Mouse (Mus musculus) cortical plate, adult 2 months (tissue): ENCODE data around the gene Tcea2. TPM values are rescaled to one million over a fixed set of nuclear protein-coding genes. Genes with fewer than 3 reads are reported as not detected.
A peak's percentile ranks its signal among the peaks of the same experiment; 100 is the strongest.

ENCODE experiments used
- H3K27ac ChIP-seq: fragments of 200-500 bp; 2 replicates; pipeline ENCODE4 v1.5.1; 2012; ENCODE audit warnings: low read length, control low read depth, inconsistent platforms; ENCODE audit not compliant: insufficient read depth
- H3K4me1 ChIP-seq: fragments of 200-500 bp; 2 replicates; pipeline ENCODE4 v1.6.1; 2011; ENCODE audit warnings: low read length; ENCODE audit not compliant: control insufficient read depth, insufficient read depth
- H3K4me3 ChIP-seq: fragments of 200-500 bp; 2 replicates; pipeline ENCODE4 v1.5.1; 2011; ENCODE audit warnings: mild to moderate bottlenecking, low read length, control low read depth; ENCODE audit not compliant: insufficient read depth
- CTCF ChIP-seq: fragments of 200-500 bp; IDR thresholded peaks from 2 replicates; pipeline ENCODE4 v1.5.1; 2011; ENCODE audit warnings: mild to moderate bottlenecking, control low read depth, low read length; ENCODE audit not compliant: insufficient read depth; ENCODE audit errors: extremely low read depth
- POLR2A ChIP-seq: fragments of 200-500 bp; IDR thresholded peaks from 2 replicates; pipeline ENCODE4 v1.6.1; 2011; ENCODE audit warnings: mild to moderate bottlenecking, low read length, control low read depth; ENCODE audit not compliant: insufficient read depth; ENCODE audit errors: extremely low read depth
- polyA plus RNA-seq: library from polyadenylated mRNA; depleted of rRNA; stranded (reverse); fragments of >200 nt; gene quantifications from 2 replicates; pipeline ENCODE4 v1.2.3, GENCODE M21; 2012

Gene Tcea2
- polyA plus RNA-seq, 1 experiment, result 195 TPM

GRCm38 (mm10) chr2:181683381-181683780, 3.3 kb downstream of the Tcea2 start:
- Histone ChIP-seq H3K4me3 (no peak overlapping the region), H3K4me1 (peaks cover 5% of the 10 kb centered on the region; the same call in 1 of the 2 replicates), H3K27ac (no peak overlapping the region)
- TF ChIP-seq CTCF (no peak), POLR2A (no peak)

GRCm38 (mm10) chr2:181684713-181685112, 4.6 kb downstream of the Tcea2 start:
- no peak overlapping the region for H3K27ac ChIP-seq
- no peak overlapping the region for H3K4me3 ChIP-seq
- TF ChIP-seq CTCF, result no peak
- no peak for TF ChIP-seq POLR2A
- peaks cover 7% of the 10 kb centered on the region; the same call in 1 of the 2 replicates for H3K4me1 ChIP-seq

DNA sequence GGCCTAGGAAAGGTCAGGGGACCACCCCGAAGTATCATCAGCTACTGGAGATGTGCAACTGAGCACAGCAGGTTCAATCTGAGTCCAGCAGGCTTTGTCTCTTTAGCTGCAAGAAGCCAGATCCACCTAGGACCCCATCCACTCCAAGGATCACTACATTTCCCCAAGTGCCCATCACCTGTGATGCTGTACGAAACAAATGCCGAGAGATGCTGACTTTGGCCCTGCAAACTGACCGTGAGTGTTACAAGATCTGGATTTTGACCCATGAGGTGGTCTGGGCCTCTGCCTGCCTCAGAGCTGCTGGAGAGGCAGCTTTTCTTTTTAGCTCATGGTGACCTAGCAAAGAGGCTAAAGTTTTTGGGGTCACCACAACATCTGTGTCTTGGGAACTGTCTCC, 5.6 kb downstream of the Tcea2 start:
- TF ChIP-seq CTCF, result no peak
- no peak for TF ChIP-seq POLR2A
- H3K27ac ChIP-seq, result no peak overlapping the region
- H3K4me3 ChIP-seq, result no peak overlapping the region
- H3K4me1 ChIP-seq, result peaks cover 7% of the 10 kb centered on the region; the same call in 1 of the 2 replicates

DNA sequence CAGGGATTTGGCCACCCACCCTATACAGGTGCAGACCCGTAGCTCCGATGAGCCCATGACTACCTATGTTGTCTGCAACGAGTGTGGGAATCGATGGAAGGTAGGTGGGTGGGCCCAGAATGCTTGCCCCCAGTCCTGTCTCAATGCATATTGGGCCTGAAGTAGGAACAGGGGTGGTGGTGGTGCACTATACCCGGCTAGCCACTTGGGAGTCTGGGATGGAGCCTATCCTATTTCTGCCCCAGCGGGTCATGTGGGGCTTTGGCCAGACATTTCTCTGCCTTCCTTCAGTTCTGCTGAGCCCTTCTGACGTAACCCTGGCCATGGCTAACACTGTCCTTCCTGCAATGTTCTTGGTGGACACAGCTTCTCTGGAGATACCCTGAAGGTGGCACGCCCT, 7.5 kb downstream of the Tcea2 start:
- TF ChIP-seq CTCF, result no peak
- TF ChIP-seq POLR2A, result no peak
- Histone ChIP-seq H3K4me1 (peaks cover 2% of the 10 kb centered on the region; the same call in 1 of the 2 replicates), H3K4me3 (no peak overlapping the region), H3K27ac (no peak overlapping the region)

DNA sequence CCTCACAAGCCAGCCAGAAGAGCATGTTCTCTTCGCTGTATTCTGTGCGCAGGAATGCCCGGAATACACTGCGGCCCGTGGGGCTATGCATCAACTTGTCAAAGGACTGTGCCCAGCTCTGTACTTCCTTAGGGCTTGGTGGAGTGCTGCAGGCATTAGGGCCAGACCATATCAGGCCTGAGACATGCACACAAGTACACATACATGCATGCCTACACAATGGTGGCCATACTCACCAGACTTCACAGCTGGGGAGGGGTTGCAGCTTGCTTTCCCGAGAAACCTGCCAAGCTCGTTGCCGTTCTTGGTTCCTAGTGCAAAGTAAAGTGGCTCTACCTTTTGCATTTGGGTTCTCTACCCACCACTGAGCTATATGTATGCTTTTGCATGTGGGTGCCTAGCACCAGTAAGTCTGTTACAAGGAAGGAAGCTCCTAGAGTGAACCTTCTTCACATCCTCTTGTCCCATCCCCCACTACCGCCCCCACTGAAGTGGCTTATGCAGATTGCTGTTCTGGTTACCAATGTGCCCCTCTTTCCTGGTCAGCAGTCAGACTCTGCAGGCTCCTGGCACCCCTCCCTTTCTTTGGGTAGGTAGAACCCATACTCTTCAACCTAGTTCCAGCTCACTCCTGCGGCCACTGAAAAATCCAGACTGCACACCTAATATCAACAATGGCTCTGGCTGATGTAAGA, 9.5 kb downstream of the Tcea2 start:
- no peak overlapping the region for H3K4me3 ChIP-seq
- no peak for TF ChIP-seq CTCF
- 0 out of 2 replicates have a peak, but pooled peaks have one; percentile 9 for TF ChIP-seq POLR2A
- no peak overlapping the region for H3K27ac ChIP-seq
- H3K4me1 ChIP-seq, result peaks cover 2% of the 10 kb centered on the region; the same call in 1 of the 2 replicates

GRCm38 (mm10) chr2:181691083-181691482, 11.0 kb downstream of the Tcea2 start:
- Histone ChIP-seq H3K4me1 (peaks cover 2% of the 10 kb centered on the region; the same call in 1 of the 2 replicates), H3K4me3 (no peak overlapping the region), H3K27ac (no peak overlapping the region)
- TF ChIP-seq CTCF (no peak), POLR2A (no peak)

- no peak for TF ChIP-seq POLR2A
- no peak for TF ChIP-seq CTCF
- Histone ChIP-seq H3K4me3 (no peak overlapping the region), H3K27ac (no peak overlapping the region), H3K4me1 (peaks cover 2% of the 10 kb centered on the region; the same call in 1 of the 2 replicates)
Measured at GRCm38 (mm10) chr2:181691571-181691970, 11.5 kb downstream of the Tcea2 start.

DNA sequence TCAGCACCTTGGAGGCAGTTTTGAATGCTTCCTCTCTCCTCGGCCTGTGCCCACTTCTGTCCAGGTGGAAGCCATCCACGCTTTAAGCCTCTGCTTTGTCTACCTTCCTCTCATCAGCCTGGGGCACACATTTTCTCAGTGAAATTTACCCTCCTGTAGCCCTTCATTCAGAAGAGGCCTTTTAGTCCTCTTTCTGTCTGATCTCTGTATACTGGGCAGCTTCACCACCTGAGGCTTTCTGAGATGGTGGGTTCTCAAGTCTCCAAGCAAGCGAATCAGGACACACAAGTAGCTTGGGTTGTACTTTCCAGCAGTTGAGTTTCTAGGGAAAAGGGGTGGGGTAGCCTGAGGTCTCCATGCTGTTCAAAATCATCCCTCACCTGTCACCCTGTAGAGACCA, 12.2 kb downstream of the Tcea2 start:
- H3K27ac ChIP-seq, result no peak overlapping the region
- H3K4me3 ChIP-seq, result 0 out of 2 replicates have a peak overlapping the region, but pooled peaks have one; percentile 93

DNA sequence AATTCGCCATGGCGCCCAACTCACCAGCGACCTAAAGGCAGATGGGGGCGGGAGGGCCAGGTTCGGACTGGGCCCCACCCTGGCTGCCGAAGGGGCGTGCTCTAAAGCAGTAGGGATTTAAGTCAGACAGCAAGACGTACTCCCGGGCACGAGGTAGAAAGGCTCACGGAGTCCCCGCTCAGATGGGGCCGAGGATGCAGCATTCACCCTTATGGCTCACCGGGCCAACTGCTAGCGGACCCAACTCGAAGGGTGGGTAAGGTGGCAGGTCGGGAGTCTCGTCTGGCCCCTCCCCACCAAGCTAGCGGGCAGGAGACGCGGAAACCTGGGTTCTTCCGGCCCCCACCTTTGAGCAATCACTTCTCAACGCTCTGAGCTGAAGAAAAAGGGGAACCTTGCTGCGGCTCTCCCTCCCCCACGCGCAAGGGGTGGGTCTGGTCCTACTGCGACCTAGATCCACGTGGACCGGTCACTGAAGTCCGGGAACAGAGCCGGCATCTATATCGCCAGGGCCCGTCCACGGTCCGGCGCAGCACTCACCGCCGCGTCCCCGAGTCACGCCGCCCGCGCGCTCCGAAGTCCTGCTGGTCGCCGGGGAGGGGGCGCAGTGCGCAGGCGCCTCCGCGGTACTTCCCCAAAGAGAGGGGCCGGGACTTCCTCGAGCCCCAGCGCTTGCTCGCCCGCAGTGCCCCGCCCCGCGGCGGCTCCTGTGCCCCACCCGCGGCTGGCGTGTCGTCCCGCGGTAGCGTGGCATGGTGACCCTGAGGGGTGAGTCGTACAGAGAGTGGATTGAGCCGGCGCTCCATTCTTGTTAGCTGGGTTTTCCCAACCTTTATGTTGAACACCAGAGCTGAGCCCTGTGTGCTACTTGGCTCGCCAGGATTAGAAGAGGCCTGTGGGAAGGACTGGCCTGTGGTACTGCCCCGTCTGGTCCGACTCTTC, 13.5 kb downstream of the Tcea2 start, which contains the start of gene Rgs19:
Gene Rgs19 (minus strand): TSS at position 639 of the 942 bp plus-strand sequence.
- H3K4me1 ChIP-seq, result peaks cover 2% of the 10 kb centered on the region; the same call in 1 of the 2 replicates
- TF ChIP-seq POLR2A (peak; percentile 58; the same call in 1 of the 2 replicates), CTCF (no peak)
- peak within 1 kb of the TSS; percentile 93 for H3K4me3 ChIP-seq
- H3K27ac ChIP-seq, result peak within 1 kb of the TSS; percentile 20

More for the DNA sequence above, 12.2 kb downstream of the Tcea2 start:
- peaks cover 2% of the 10 kb centered on the region; the same call in 1 of the 2 replicates for H3K4me1 ChIP-seq
- TF ChIP-seq POLR2A, result no peak
- TF ChIP-seq CTCF, result no peak

DNA sequence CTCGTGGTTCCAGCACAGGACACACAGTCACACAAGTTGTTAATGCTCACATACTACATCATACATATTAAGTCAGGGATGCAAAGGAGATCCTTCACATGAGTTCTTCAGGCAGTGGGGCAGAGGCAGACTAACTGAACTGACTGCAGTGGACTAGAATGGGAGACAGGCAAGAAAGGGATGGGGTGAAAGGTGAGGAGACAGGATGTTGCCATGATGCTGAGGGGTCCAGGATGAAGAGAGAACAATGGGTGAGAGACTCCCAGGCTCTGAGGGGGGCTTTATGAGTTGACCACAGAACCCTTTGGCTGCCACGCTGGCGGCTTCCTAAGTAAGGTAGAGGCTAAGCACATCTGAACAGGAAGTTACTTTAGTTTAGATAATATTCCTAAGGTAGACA, 14.5 kb downstream of the Tcea2 start:
- TF ChIP-seq POLR2A (no peak), CTCF (no peak)
- Histone ChIP-seq H3K27ac (no peak overlapping the region), H3K4me3 (no peak overlapping the region; the same call in 1 of the 2 replicates), H3K4me1 (no peaks in the 10 kb centered on the region; the same call in 1 of the 2 replicates)
